Mouse (Mus musculus) liver, embryonic 14.5 days (tissue): ENCODE measurements at regions not wholly inside any gene's neighbourhood (a gene's known extent, or its start where the extent isn't known, plus 50 kb on each side); places are given as distances from the start of the nearest gene placed in this dataset.

ENCODE experiments used
- ATAC-seq: fragments of 200-750 bp; cut with Nextera tagmentation; 2 replicates; pipeline ENCODE4 v1.8.0; 2017; ENCODE audit warnings: moderate number of reproducible peaks, mild to moderate bottlenecking, moderate library complexity; ENCODE audit not compliant: insufficient read depth
- DNase-seq, 3 experiments: peaks; one replicate each; pipeline ENCODE4 v3.0.0-alpha.2; 2012 to 2013; ENCODE audit warnings: low read depth in 3 of 3, low spot score in 3 of 3
- H3K27ac ChIP-seq: fragments of 300-500 bp; sonication (generic); 2 replicates; pipeline ENCODE4 v1.5.1; 2014; ENCODE audit warnings: moderate library complexity, mild to moderate bottlenecking, control low read depth, inconsistent platforms
- H3K27me3 ChIP-seq: fragments of 300-500 bp; sonication (generic); 2 replicates; pipeline ENCODE4 v1.6.1; 2014; ENCODE audit warnings: mild to moderate bottlenecking, low read length, moderate library complexity; ENCODE audit not compliant: control insufficient read depth, insufficient read depth
- H3K36me3 ChIP-seq: fragments of 300-500 bp; sonication (generic); replicated peaks from 2 replicates; pipeline ENCODE4 v1.6.1; 2014; ENCODE audit warnings: low read depth; ENCODE audit not compliant: control insufficient read depth, insufficient read depth
- H3K4me1 ChIP-seq, 2 experiments: fragments of 200-500 bp in 1 of 2; fragments of 300-500 bp in 1 of 2; sonication (generic) in 1 of 2; replicated peaks; 2 replicates each; pipeline ENCODE4 v1.6.1; 2012 to 2014; ENCODE audit warnings: antibody characterized with exemption in 1 of 2, inconsistent platforms in 1 of 2, low read length in 1 of 2; ENCODE audit not compliant: control insufficient read depth in 2 of 2, insufficient read depth in 2 of 2
- H3K4me2 ChIP-seq: fragments of 300-500 bp; sonication (generic); 2 replicates; pipeline ENCODE4 v1.6.1; 2014; ENCODE audit warnings: low read depth, mild to moderate bottlenecking, control low read depth, moderate library complexity
- H3K4me3 ChIP-seq, 2 experiments: fragments of 200-500 bp in 1 of 2; fragments of 300-500 bp in 1 of 2; sonication (generic) in 1 of 2; 2 replicates each; pipeline ENCODE4 v1.5.1; 2012 to 2014; ENCODE audit warnings: low read depth in 2 of 2, low read length in 2 of 2, mild to moderate bottlenecking in 2 of 2, control low read depth in 1 of 2, inconsistent platforms in 1 of 2, moderate library complexity in 1 of 2; ENCODE audit not compliant: insufficient read depth in 1 of 2
- H3K9ac ChIP-seq: fragments of 300-500 bp; sonication (generic); replicated peaks from 2 replicates; pipeline ENCODE4 v1.6.1; 2014; ENCODE audit warnings: mild to moderate bottlenecking, control low read depth, moderate library complexity
- H3K9me3 ChIP-seq: fragments of 300-500 bp; sonication (generic); 2 replicates; pipeline ENCODE4 v1.6.1; 2016; ENCODE audit warnings: low read length, mixed read lengths; ENCODE audit not compliant: control insufficient read depth
- CTCF ChIP-seq: IDR thresholded peaks from 2 replicates; pipeline ENCODE4 v1.5.1; 2016; ENCODE audit warnings: antibody characterized with exemption, low read depth, control low read depth
- EP300 ChIP-seq: IDR thresholded peaks from 2 replicates; pipeline ENCODE4 v1.6.1; 2016; ENCODE audit warnings: antibody characterized with exemption, low read depth
- WGBS: fragments of 180-500 bp; shearing (Covaris S2); extraction: QIAGEN DNeasy Blood & Tissue Kit; methylation state at CpG from one replicate; pipeline ENCODE4 v1.1.7; 2014; ENCODE audit not compliant: insufficient replicate concordance; 5-methylcytosine and 5-hydroxymethylcytosine counted together

- WGBS: 58% methylated on average over 7 of the region's 7 CpGs
- no peak overlapping the region for H3K27ac ChIP-seq
- TF ChIP-seq CTCF (no peak), EP300 (no peak)
These were observed 261.8 kb downstream of the Phf14 start for GRCm38 (mm10) chr6:12169431-12169830.

GRCm38 (mm10) chr6:12170722-12171121, 263.1 kb downstream of the Phf14 start:
- H3K27ac ChIP-seq: no peak overlapping the region

More at GRCm38 (mm10) chr6:12169431-12169830, 261.8 kb downstream of the Phf14 start:
- no peaks in the 10 kb centered on the region for H3K9me3 ChIP-seq
- ATAC-seq (no peak), DNase-seq (no peak)
- H3K4me1 ChIP-seq: no peaks in the 10 kb centered on the region
- no peak overlapping the region for H3K4me2 ChIP-seq
- H3K9ac ChIP-seq: no peak overlapping the region
- H3K27me3 ChIP-seq: no peaks in the 10 kb centered on the region
- H3K36me3 ChIP-seq: no peaks in the 10 kb centered on the region
- H3K4me3 ChIP-seq: no peak overlapping the region

DNA sequence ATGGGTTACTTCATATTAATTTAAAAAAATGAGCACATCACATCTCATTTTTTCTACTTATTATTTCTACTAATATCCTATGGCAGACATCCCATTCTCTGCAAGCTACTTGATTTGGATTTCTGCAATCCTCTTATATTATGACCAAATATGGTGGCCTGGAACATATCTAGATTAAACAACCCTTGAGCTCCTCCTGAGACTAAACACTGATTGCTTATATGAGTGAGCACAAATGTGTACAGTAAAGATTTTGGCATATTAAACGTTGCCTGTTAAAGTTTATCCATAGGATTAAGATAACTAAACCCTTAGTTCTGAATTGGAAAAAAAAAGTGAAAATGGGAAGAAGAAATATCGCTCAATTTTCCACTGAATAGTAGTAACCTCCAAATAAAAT, 263.6 kb downstream of the Phf14 start:
- H3K36me3 ChIP-seq: no peaks in the 10 kb centered on the region
- DNase-seq (no peak), ATAC-seq (no peak)
- no peaks in the 10 kb centered on the region for H3K4me1 ChIP-seq
- no peaks in the 10 kb centered on the region for H3K9me3 ChIP-seq
- H3K4me3 ChIP-seq: no peak overlapping the region
- no peak overlapping the region for H3K9ac ChIP-seq
- 56% methylated on average over 2 of the region's 2 CpGs for WGBS
- no peak overlapping the region for H3K4me2 ChIP-seq
- H3K27ac ChIP-seq: no peak overlapping the region
- TF ChIP-seq CTCF (no peak), EP300 (no peak)
- H3K27me3 ChIP-seq: no peaks in the 10 kb centered on the region

More at GRCm38 (mm10) chr6:12170722-12171121, 263.1 kb downstream of the Phf14 start:
- Histone ChIP-seq H3K36me3 (no peaks in the 10 kb centered on the region), H3K4me2 (no peak overlapping the region), H3K9ac (no peak overlapping the region), H3K4me1 (no peaks in the 10 kb centered on the region), H3K9me3 (no peaks in the 10 kb centered on the region), H3K4me3 (no peak overlapping the region), H3K27me3 (no peaks in the 10 kb centered on the region)
- no peak for TF ChIP-seq CTCF
- no peak for TF ChIP-seq EP300
- WGBS: 66% methylated on average over 4 of the region's 4 CpGs
- ATAC-seq: no peak
- no peak for DNase-seq

- TF ChIP-seq EP300 (no peak), CTCF (no peak)
- ATAC-seq: no peak
- H3K27me3 ChIP-seq: no peaks in the 10 kb centered on the region
These were observed 270.4 kb downstream of the Phf14 start for GRCm38 (mm10) chr6:12177996-12178395.

GRCm38 (mm10) chr6:12180951-12181350, 273.3 kb downstream of the Phf14 start:
- Histone ChIP-seq H3K4me1 (no peaks in the 10 kb centered on the region), H3K9me3 (no peaks in the 10 kb centered on the region), H3K4me2 (no peak overlapping the region), H3K36me3 (no peaks in the 10 kb centered on the region), H3K4me3 (no peak overlapping the region), H3K27me3 (no peaks in the 10 kb centered on the region), H3K9ac (no peak overlapping the region), H3K27ac (no peak overlapping the region)
- WGBS: 69% methylated on average over 3 of the region's 3 CpGs
- ATAC-seq (no peak), DNase-seq (no peak)
- TF ChIP-seq CTCF: no peak
- no peak for TF ChIP-seq EP300

More at GRCm38 (mm10) chr6:12177996-12178395, 270.4 kb downstream of the Phf14 start:
- Histone ChIP-seq H3K9me3 (no peaks in the 10 kb centered on the region), H3K27ac (no peak overlapping the region), H3K4me3 (no peak overlapping the region), H3K9ac (no peak overlapping the region), H3K4me2 (no peak overlapping the region), H3K36me3 (no peaks in the 10 kb centered on the region), H3K4me1 (no peaks in the 10 kb centered on the region)
- DNase-seq: no peak
